8 mouse cellular contexts compared by ENCODE assay signal in the genomic region with DNA sequence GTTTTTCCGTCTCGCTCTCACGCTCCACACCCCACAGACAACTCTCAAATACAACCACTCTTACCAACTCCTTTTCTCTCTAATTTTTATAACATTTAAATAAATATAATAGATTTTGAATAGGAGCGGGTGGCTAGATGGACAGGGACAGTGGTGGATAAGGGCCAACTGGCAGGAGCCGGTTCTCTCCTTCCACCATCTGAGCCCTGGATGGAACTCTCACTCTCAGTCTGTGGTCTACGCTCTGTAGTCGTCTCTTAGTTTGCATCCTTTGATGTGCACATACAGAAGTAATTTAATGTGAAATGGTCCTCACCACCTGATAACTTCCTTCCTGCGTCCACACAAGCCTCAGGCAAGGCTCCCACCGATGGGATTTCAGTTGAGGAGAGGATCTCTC. TPM values are rescaled to one million over a fixed set of nuclear protein-coding genes. Genes with fewer than 3 reads are reported as not detected.
DNase-seq lines count a peak whose midpoint lies in the region; ATAC-seq and TF ChIP-seq lines count a peak whose summit lies in the region.

No protein-coding gene starts in this region.

- peaks cover 39% of the 10 kb centered on the region for H3K27me3 ChIP-seq in heart, postnatal 0 days (ENCODE audit: control insufficient read depth, insufficient read depth, low read length)
- no peaks in the 10 kb centered on the region for H3K27me3 ChIP-seq in hindbrain, embryonic 14.5 days (ENCODE audit: control insufficient read depth, insufficient read depth, low read length)

- TF ChIP-seq POLR2A in cortical plate, adult 2 months (IDR thresholded peaks at IDR 0.05; ENCODE audit: extremely low read depth, insufficient read depth, low read length): no peak

- no peaks in the 10 kb centered on the region for H3K9me3 ChIP-seq in heart, postnatal 0 days (replicated peaks; ENCODE audit: control insufficient read depth, low read length)
- H3K9me3 ChIP-seq in hindbrain, embryonic 14.5 days (ENCODE audit: control insufficient read depth, low read length): no peaks in the 10 kb centered on the region

- no peak for TF ChIP-seq EP300 in heart, postnatal 0 days (IDR thresholded peaks at IDR 0.05; ENCODE audit: low read depth)

- H3K4me1 ChIP-seq in heart, postnatal 0 days (ENCODE audit: control insufficient read depth, insufficient read depth): peaks cover 9% of the 10 kb centered on the region; the same call in 1 of the 2 replicates
- no peaks in the 10 kb centered on the region for H3K4me1 ChIP-seq in cortical plate, adult 2 months (ENCODE audit: control insufficient read depth, insufficient read depth, low read length)
- 0 out of 2 replicates have a peak, but pooled peaks cover 3% of the 10 kb centered on the region for H3K4me1 ChIP-seq in hindbrain, embryonic 14.5 days (replicated peaks; ENCODE audit: control insufficient read depth, insufficient read depth, low read length)

- no peak overlapping the region for H3K9ac ChIP-seq in heart, postnatal 0 days (replicated peaks; ENCODE audit: low read depth, low read length)
- H3K9ac ChIP-seq in hindbrain, embryonic 14.5 days: peak overlapping the region; percentile 51; the same call in 1 of the 2 replicates

- 28% methylated on average over 9 of the region's 9 CpGs for WGBS in heart, postnatal 0 days
- 8% methylated on average over 9 of the region's 9 CpGs for WGBS in hindbrain, embryonic 14.5 days

- ATAC-seq in heart, postnatal 0 days (ENCODE audit: insufficient read depth, low read depth): no peak
- ATAC-seq in hindbrain, embryonic 14.5 days (ENCODE audit: low FRiP score): no peak
- ATAC-seq in frontal cortex, adult (ENCODE audit: low TSS enrichment): no peak
- no peak for ATAC-seq in monocyte, adult 5-6 weeks (replicated peaks; ENCODE audit: insufficient number of reproducible peaks, low FRiP score, low TSS enrichment, poor library complexity, severe bottlenecking)

- no peak for DNase-seq in heart, postnatal 0 days (ENCODE audit: low spot score)
- DNase-seq in heart, adult 8-10 months (ENCODE audit: low spot score): no peak
- no peak for DNase-seq in hindbrain, embryonic 14.5 days (ENCODE audit: low spot score)
- peak; percentile 41 for DNase-seq in neural tube, embryonic 10.5 days (ENCODE audit: extremely low spot score, low spot score)
- DNase-seq in lung, postnatal 4 days: no peak

- TF ChIP-seq CTCF in heart, postnatal 0 days (IDR thresholded peaks at IDR 0.05; ENCODE audit: low read depth): no peak
- TF ChIP-seq CTCF in cortical plate, adult 2 months (IDR thresholded peaks at IDR 0.05; ENCODE audit: extremely low read depth, insufficient read depth, low read length): no peak

- no peaks in the 10 kb centered on the region for H3K36me3 ChIP-seq in heart, postnatal 0 days (replicated peaks; ENCODE audit: control insufficient read depth, insufficient read depth, low read length)
- no peaks in the 10 kb centered on the region for H3K36me3 ChIP-seq in hindbrain, embryonic 14.5 days (replicated peaks; ENCODE audit: control insufficient read depth, insufficient read depth)

- no peak overlapping the region for H3K27ac ChIP-seq in heart, postnatal 0 days (ENCODE audit: low read depth)
- no peak overlapping the region for H3K27ac ChIP-seq in cortical plate, adult 2 months (ENCODE audit: insufficient read depth, low read length)
- no peak overlapping the region for H3K27ac ChIP-seq in hindbrain, embryonic 14.5 days

- peak overlapping the region; percentile 65 for H3K4me2 ChIP-seq in heart, postnatal 0 days (ENCODE audit: low read depth, low read length)
- peak overlapping the region; percentile 74 for H3K4me2 ChIP-seq in hindbrain, embryonic 14.5 days (replicated peaks)

- peak overlapping the region; percentile 41; the same call in 1 of the 2 replicates for H3K4me3 ChIP-seq in heart, postnatal 0 days (ENCODE audit: low read depth, low read length)
- H3K4me3 ChIP-seq in cortical plate, adult 2 months (ENCODE audit: insufficient read depth, low read length): peak overlapping the region; percentile 36; the same call in 1 of the 2 replicates
- peak overlapping the region; percentile 38 for H3K4me3 ChIP-seq in hindbrain, embryonic 14.5 days (replicated peaks; ENCODE audit: low read length)

RNA-seq across cellular contexts. Expression of a gene that starts 0.3 kb away (rescaled TPM):
- 2.6 and 4.6 TPM in 2 replicates for total RNA-seq in heart, postnatal 0 days (2014; rRNA removed; ENCODE audit: low replicate concordance)
- 0.94 and 1.7 TPM in 2 replicates for polyA plus RNA-seq in heart, postnatal 0 days (2015; fragmentation: Nextera tagmentation; extraction: Ambion mirVana)
- total RNA-seq in heart, adult 8-10 months (2022): 1 to 10 TPM in 2 of 4 experiments, under 1 TPM in 2; 0.34 to 1.6 (median 1.0) TPM
- polyA plus RNA-seq in cortical plate, adult 2 months (2012; rRNA removed): 19.0 and 19.5 TPM in 2 replicates
- polyA plus RNA-seq in hindbrain, embryonic 14.5 days (2014; fragmentation: Nextera tagmentation; extraction: Ambion mirVana): 101 and 123 TPM in 2 replicates
- not detected in 3 replicates for total RNA-seq in monocyte, adult 5-6 weeks (2017)

RNA-seq across cellular contexts. Expression of a gene that starts 39.2 kb away (rescaled TPM):
- 4.2 and 5.7 TPM in 2 replicates for total RNA-seq in heart, postnatal 0 days (2014; rRNA removed; ENCODE audit: low replicate concordance)
- 0.98 and 1.2 TPM in 2 replicates for polyA plus RNA-seq in heart, postnatal 0 days (2015; fragmentation: Nextera tagmentation; extraction: Ambion mirVana)
- 1 to 10 TPM; 1.1 to 3.3 (median 1.2) TPM for total RNA-seq in heart, adult 8-10 months (2022)
- polyA plus RNA-seq in cortical plate, adult 2 months (2012; rRNA removed): 1.6 and 2.5 TPM in 2 replicates
- polyA plus RNA-seq in hindbrain, embryonic 14.5 days (2014; fragmentation: Nextera tagmentation; extraction: Ambion mirVana): 0.78 and 1.0 TPM in 2 replicates
- 254 to 293 TPM (median 262 TPM) in 3 replicates for total RNA-seq in monocyte, adult 5-6 weeks (2017)

Comparison
In these comparisons a context has a peak if more than half of its experiments do, and no peak if none do; other contexts are left out.
1. RNA of a gene that starts 39.2 kb away (total RNA-seq): 254 to 293 TPM in monocyte, adult 5-6 weeks; 4.2 to 5.7 TPM in heart, postnatal 0 days and 1.1 to 3.3 TPM in heart, adult 8-10 months; every median in the first group is over 10 times any median in the second.
2. Peak in every context shown above with its lines, with median percentiles within 50 percentile points of each other: H3K4me3 ChIP-seq.